Mouse (Mus musculus) myocyte (in vitro differentiated cells): ENCODE measurements around the gene Hist1h2bp.
"Not testable (repeated sequence)": the region's sequence is repeated elsewhere in the genome, so short reads cannot be mapped to it uniquely, and the experiment has no call there.

Experiments
- CEBPB ChIP-seq: IDR thresholded peaks from 2 replicates; pipeline ENCODE4 v1.6.1; 2011; ENCODE audit warnings: mild to moderate bottlenecking, moderate library complexity; ENCODE audit not compliant: poor library complexity, insufficient read depth, severe bottlenecking
- E2F4 ChIP-seq: IDR thresholded peaks from one replicate; pipeline ENCODE4 v1.6.1; 2011; ENCODE audit warnings: mild to moderate bottlenecking, control low read depth, moderate library complexity; ENCODE audit not compliant: insufficient read depth
- MAX ChIP-seq: IDR thresholded peaks from one replicate; pipeline ENCODE4 v1.6.1; 2011; ENCODE audit warnings: low read depth, mild to moderate bottlenecking, control low read depth
- MYOD1 ChIP-seq, 3 experiments: IDR thresholded peaks; one replicate each; pipeline ENCODE4 v1.6.1; 2011; ENCODE audit warnings: control low read depth in 2 of 3, low read depth in 2 of 3, mild to moderate bottlenecking in 2 of 3, moderate library complexity in 1 of 3; ENCODE audit not compliant: insufficient read length in 2 of 3, control insufficient read depth in 1 of 3
- MYOG ChIP-seq, 3 experiments: IDR thresholded peaks; one replicate each; pipeline ENCODE4 v1.6.1; 2011; ENCODE audit warnings: control low read depth in 2 of 3, low read depth in 2 of 3, mild to moderate bottlenecking in 2 of 3; ENCODE audit not compliant: insufficient read length in 2 of 3, control insufficient read depth in 1 of 3, insufficient read depth in 1 of 3
- POLR2A ChIP-seq: IDR thresholded peaks from one replicate; pipeline ENCODE4 v1.6.1; 2011; ENCODE audit warnings: low read depth, mild to moderate bottlenecking, control low read depth, moderate library complexity; ENCODE audit not compliant: insufficient read length
- POLR2AphosphoS2 ChIP-seq: IDR thresholded peaks from one replicate; pipeline ENCODE4 v1.6.1; 2011; ENCODE audit warnings: low read depth, control low read depth; ENCODE audit not compliant: insufficient read length
- REST ChIP-seq: IDR thresholded peaks from one replicate; pipeline ENCODE4 v1.6.1; 2011; ENCODE audit warnings: mild to moderate bottlenecking, control low read depth, moderate library complexity; ENCODE audit not compliant: insufficient read depth, insufficient read length
- SRF ChIP-seq: IDR thresholded peaks from one replicate; pipeline ENCODE4 v1.6.1; 2011; ENCODE audit warnings: low read depth; ENCODE audit not compliant: control insufficient read depth, insufficient read length
- TCF12 ChIP-seq: IDR thresholded peaks from one replicate; pipeline ENCODE4 v1.6.1; 2011; ENCODE audit warnings: mild to moderate bottlenecking, control low read depth; ENCODE audit not compliant: poor library complexity, insufficient read depth, severe bottlenecking
- TCF3 ChIP-seq: IDR thresholded peaks from one replicate; pipeline ENCODE4 v1.6.1; 2011; ENCODE audit warnings: low read depth, control low read depth; ENCODE audit not compliant: insufficient read length
- USF1 ChIP-seq: IDR thresholded peaks from one replicate; pipeline ENCODE4 v1.6.1; 2011; ENCODE audit warnings: low read depth, mild to moderate bottlenecking, control low read depth, moderate library complexity

DNA sequence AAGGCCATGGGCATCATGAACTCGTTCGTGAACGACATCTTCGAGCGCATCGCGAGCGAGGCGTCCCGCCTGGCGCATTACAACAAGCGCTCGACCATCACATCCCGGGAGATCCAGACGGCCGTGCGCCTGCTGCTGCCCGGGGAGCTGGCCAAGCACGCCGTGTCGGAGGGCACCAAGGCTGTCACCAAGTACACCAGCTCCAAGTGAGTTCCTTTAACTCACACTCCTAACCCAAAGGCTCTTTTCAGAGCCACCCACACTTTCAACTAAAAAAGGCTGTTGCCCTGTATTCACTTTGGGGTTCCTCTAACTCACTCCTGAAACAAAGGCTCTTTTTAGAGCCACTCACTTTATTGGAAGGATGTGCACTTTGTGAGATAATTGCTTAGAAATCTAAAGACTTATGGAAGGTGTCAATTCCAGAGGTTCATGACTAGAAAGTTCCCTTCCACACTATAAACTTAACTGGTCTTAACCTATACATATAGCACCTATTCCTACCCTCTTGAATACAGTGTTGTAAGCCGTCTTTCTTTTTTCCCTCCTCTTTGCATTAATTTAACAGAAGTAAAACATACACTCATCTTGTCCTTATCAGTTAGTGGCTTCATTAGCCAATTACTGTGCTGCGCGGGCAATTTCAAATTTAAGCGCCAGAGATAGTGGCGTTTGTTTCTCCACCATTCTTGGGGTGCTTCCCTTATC is 32.8 kb upstream of the Hist1h2bp start:
- TF ChIP-seq POLR2AphosphoS2, result peak; percentile 67
- not testable (repeated sequence) for TF ChIP-seq MYOD1 (IDR thresholded peaks at IDR 0.05; ENCODE audit: control insufficient read depth in 1 of 3, insufficient read length in 2 of 3, low read depth in 2 of 3); POLR2A; USF1; MAX; TCF3; MYOG (IDR thresholded peaks at IDR 0.05; ENCODE audit: control insufficient read depth in 1 of 3, insufficient read depth in 1 of 3, insufficient read length in 2 of 3, low read depth in 2 of 3); REST; TCF12; CEBPB; SRF
- peak; percentile 93 for TF ChIP-seq E2F4
